Mouse (Mus musculus) CD4-positive helper T cell, adult 2 months (primary cell): ENCODE measurements around the gene Ppif.

Experiments
- DNase-seq: peaks from one replicate; pipeline ENCODE4 v3.0.0-alpha.2; 2012; ENCODE audit warnings: low read depth, missing footprints, low spot score

Ppif gene

DNA sequence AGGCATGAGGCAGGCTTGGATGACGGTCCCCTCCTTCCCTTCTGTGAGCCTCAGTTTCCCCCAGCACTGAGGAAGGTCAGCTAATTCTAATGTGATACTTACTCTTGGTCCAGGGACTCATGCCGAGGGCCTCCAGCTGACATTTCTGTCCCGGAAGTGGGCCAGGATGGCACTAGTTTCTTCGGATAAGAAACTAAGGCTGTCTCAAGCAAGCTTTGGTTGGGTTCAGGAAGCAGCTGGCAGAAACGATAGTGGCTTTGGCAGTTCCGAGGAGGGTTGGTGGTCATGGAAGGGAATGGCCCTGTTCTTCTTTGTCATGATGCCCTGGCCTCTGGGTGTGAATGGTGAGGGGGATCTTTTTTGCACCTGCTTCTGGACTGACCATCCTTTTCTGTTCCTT, 1.1 kb downstream of the Ppif start:
- DNase-seq = peak; percentile 35

DNA sequence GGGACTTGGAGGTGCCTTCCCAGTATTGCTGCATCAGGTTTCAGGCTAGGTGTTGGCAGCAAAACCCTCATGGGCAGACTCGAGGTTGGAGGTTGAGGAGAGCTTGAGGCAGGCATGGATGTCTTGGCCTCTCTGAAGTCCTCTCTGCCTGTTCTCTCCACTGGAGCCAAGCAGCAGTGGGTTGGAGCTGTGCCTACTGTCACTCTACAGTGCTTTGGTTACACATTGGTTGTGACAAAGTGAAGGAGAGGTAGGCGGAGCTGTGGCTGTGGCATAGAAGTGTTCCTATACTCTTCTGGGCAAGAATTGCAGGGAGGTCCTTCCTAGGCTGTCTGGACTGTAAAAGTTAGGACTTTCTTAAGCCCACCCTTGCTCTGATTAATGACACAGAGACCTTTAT, 2.4 kb downstream of the Ppif start:
- no peak for DNase-seq

DNA sequence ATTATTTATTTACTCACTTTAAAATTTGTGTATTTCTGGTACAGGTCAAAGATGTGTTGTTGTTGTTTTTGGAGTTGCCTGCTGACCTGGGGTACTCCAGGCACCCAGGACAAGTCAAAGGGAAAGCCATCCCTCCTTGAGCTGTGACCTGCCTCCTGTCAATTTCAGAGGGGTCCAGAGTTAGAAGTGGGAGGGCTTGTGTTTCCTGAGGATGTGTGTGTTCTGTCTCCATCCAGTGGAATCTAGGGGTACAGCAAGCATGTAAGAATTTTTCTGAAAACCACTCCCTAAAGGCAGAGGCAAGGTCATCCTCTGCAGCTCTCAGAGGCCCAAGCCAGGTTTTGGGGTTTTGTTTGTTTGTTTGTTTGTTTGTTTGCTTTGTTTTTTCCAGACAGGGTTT, 8.0 kb downstream of the Ppif start:
- peak; percentile 41 for DNase-seq

DNA sequence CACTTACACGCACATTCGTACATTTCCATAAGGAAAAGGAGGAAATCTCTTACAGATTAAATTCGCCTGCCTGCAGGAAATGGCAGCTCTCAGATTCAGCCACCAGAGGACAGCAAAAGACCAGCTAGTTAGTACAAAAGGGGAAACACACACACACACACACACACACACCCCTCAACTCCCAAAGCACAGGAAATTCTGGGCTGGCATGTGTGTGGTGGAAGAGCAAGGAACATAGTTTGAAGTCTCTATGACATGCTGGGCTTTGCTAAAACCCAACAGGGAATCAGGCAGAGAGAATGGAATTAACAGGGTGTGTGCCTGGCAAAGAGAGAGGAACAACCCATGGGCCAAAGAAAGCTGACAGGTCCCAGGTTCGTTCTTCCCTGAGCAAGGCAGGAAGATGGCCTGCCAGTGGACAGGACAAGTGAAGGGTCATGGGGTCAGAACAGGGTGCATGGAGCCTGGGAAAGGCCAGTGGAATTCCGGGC, 13.8 kb downstream of the Ppif start:
- DNase-seq = peak; percentile 38

DNA sequence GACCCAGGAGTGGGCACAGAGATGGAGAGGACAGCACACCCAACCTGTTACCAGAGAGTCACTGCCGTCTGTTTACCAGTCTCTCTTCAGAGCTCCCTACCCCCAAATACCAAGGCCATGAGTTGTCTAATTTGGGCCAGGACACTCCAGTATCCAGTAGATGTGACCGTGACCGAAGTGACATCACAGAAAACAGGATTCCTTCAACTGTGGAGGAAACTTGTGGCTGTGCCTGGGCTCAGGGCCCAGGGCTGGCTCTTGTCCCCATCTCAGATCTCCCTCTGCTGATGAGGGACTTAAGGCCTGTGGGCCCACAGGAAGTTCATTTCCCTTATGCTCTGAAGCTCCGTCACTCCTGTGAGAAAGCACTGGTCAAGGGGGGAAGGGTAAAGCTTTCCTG, 14.5 kb downstream of the Ppif start:
- no peak for DNase-seq

DNA sequence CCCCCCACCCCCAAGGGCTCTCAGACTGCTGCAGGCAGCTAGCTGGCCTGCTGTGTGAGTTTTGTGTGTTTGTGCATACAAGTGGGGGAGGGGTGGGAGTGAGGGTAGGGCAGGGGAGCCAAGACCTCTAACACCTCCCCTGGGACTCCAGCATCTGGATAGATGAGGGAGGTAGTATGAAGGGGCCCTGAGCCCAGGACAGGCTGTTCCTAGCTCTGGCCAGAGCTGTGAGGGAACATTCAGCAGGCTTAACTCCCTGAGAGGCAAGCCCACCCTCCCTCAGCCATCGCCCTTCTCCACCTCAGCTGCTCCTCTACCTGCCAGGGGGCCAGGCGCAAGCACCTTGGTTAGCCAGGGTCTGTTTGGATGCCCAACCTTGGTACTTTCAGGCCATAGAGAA, 15.0 kb downstream of the Ppif start:
- DNase-seq = no peak

DNA sequence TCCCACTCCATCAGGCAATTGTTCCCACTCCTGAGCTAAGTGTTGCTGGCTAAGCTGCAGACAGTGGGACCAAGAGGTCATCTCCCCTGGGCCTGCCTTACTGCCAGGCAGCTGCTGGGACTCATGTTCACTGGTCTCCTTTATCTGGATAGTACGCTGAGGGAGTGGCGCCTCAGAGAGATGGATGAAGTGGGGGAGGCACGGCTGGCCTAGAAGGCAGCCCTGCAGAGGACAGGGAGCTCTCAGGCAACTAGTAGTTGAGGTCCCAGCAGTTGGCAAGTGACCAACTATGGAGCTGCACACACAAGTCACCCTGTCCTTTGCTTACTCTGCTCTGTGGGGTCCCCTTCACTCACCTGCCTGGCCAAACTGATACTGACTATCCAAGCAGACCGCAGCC, 16.1 kb downstream of the Ppif start:
- no peak for DNase-seq

DNA sequence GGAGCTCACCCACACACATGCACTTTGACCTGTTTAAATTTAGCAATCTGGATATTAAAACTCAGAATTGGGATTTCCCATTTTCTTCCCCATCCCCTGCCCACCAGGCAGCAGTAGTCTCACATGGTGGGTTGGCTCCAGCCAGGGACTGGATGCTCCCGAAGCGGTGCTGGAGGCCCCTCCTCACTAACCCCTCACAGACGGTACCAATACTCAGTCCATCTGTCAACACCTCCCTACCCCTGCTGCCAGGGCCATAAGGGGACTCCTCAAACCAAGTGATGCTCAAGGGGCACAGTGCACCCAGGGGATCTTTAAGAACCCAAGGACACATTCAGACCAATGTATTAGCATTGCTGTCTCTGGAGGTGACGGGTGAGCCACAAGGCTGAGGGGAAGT, 16.7 kb downstream of the Ppif start:
- no peak for DNase-seq

DNA sequence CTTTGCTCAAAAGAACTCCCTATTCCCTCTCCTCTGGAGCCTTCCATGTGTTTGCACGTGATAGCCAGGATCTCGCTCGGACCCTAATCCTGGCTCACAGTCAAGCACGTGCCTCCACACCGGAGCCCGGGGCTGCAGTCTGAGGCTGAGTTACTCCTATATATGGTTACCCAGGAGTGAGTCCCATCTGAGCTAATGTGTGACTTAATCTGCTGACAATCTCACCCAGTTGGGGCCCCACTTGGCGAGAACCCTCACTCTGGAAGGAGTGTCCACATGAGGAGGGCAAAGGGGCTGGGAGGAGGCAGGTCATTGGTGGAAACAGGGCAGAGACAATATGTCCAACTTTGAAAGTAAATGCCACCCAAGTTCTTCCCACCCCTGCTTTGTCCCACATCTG, 17.2 kb downstream of the Ppif start:
- DNase-seq = no peak

DNA sequence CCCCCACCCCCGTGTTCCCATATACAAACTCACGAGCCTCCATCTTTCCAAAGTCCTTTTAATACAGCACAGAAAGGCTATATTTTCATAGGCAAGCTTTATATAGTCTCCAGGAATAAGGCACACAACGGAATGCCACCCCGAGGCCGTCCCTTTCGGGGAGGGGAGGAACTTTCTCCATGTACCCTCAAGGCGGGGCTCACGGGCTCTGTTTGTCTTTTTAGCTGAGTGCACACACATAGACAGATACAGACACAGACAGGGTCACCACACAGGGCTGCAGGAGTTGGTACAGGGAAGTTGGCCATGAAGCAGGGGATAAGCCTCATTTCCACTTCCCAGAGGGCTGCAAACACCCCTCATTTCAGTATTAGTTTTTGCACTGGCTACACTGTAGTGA, 17.6 kb downstream of the Ppif start:
- DNase-seq = no peak

DNA sequence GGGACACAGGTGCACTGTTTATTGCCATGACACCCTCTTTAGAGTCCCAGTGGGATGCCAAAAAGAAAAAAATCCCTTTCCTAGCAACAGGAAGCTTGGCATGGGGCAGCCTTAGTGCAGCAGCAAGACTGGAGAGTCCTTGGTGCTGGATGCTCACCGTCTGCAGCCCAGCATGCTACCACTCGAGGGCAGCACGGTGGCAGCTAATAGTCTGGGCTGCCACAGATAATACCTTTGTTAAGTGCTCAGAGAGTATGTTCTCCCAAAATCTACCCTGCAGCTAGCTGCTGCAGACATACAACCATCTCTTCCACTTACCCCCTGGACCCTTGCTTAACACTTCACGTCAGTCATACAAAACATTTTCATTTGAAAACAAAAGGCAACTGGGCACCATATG, 19.5 kb downstream of the Ppif start:
- no peak for DNase-seq

DNA sequence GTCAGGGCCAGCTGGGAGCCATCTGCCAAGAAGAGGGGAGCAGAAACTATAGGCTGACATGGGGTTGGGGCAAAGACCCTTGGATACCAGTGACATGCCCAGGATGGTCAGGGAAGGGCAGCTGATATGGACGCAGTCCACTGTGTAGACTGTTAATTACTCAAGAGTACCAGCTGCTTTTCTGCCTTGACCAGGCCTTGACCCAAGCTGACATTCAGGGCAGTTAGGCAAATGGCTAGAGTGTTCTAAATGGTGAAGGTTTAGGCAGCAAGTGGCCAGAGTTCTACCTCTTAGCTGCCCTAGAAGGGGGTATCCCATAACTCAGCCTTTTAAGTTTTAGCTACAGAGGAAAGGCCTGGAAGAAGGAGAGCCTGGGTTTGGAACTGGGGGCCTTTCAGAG, 22.6 kb downstream of the Ppif start:
- DNase-seq = no peak

DNA sequence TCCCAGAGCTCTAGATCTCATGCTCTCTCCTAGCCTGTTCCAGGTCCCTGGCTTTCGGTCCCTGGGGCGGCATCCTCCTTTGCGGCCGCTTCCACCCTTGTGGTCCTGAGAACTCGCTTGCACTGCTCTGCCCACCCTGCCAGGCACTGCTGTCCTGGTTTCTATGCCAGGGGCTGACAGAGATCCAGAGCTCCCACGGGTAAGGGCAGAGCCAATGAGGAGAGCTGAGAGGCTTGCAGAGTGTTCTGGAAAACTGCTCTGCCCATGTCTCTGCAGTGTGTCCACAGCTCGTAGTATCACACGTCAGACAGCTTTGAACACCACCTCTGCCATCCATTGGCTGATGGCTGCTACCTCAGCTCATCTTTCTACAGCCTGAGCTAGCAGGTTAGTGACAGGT, 23.8 kb downstream of the Ppif start:
- DNase-seq = no peak

DNA sequence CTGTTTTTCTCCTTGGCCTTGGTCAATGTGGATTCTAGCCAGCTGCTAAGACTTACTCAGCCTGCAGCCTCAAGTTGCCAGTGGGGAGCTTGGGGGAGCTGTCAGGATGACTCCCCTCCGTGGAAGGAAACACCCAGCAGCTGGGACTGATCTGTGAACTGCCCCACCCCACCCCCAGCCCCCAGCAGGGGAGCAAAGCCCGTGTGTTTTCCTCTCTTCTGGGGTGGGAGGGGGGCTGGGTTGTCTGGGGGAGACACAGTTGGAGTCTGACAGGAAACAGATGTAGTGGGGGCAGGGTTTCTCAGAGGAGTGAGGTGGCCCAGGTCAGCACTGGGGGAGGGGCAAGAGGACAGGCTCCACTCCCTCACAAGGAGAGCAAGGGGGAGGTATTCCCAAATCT, 24.5 kb downstream of the Ppif start:
- no peak for DNase-seq

DNA sequence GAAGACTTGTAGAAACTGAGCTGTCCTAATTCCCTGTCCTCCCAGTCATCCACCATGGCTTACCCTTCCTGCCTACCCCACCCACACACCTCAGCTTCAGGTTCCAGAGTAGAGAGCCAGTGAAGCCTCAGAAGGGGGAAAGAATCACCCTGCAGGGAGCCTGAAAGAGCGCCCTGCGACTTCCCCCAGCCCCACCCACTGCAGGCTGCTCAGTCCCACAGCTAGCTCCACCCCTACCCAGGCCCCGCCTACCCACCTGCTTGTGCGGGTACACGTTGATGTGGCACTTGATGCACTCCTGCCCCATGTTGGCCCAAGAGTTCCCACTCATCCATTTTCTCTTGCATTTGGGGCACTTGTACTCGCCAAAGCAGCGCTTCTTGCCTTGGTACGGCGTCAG, 25.4 kb downstream of the Ppif start:
- peak; percentile 79 for DNase-seq

DNA sequence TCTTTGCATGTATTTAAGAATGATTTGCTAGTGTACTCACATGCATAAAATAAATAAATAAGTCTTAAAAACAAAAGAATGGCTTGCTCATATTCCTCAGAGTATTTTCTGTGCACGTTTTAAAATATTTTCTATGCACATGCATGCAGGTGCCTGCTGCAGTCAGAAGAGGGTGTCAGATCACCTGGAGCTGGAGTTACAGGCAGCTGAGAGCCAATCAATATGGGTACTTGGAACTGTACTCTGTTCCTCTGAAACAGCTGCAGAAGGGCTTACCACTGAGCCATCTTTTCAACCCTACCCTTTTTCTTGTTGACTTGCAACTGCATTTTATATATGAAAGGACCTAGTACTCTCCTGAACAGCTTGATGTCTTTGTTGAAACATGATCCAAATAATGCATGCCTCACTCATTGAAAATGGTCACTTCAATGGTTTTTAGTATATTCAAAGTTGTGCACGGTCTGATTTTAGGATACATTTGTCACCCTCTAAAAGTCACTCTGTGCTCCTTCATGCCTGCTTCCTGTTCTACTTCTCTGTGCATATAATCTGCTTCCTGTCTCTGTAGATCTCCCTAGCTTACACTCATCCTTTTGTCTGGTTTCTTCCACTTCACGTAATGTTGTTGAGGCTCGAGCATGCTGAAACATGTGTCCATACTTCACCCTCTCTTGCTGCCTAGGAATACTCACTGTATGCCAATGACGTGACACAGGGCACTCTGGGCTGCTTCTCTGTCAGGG, 27.2 kb downstream of the Ppif start:
- DNase-seq = peak; percentile 12

DNA sequence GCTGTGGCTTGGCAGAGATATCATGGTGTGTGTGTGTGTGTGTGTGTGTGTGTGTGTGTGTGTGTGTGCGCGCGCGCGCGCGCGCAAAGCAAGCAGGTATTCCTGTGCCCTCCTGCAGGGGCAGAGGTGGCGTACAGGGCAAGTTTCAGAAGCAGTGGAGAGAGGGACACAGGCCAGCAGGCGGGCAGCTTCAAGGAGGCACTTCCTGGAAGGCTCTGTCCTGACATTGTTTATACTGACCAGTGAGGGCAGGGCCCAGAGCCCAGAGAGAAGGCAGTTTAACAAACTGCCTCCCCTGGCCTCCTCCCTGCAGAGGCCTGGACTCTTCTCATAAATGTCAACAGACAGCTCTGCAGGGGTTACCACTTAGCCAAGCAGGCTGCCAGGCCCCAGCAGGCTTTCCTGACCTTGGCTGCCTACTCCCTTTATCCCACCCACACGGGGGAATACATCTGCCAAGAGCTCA, 31.1 kb downstream of the Ppif start:
- peak; percentile 61 for DNase-seq

DNA sequence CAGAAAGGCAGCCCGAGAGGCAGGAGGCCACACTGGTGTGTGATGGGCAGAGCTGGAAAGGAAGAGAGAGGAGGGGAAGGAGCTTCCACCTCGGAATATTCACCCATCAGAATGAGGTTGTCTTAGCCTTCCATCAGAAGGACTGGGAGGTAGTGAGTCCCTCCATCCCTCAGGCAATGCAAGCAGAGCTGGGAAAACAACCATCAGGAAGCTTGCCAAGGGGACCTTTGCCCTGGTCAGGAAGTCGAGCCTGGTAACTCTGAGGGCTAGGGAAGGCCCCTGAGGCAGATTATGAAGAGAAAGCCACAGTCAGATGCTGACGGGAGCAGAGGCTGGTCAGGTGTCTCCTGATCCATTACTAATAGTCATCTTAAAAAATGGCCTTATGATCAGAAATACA, 31.7 kb downstream of the Ppif start:
- no peak for DNase-seq

DNA sequence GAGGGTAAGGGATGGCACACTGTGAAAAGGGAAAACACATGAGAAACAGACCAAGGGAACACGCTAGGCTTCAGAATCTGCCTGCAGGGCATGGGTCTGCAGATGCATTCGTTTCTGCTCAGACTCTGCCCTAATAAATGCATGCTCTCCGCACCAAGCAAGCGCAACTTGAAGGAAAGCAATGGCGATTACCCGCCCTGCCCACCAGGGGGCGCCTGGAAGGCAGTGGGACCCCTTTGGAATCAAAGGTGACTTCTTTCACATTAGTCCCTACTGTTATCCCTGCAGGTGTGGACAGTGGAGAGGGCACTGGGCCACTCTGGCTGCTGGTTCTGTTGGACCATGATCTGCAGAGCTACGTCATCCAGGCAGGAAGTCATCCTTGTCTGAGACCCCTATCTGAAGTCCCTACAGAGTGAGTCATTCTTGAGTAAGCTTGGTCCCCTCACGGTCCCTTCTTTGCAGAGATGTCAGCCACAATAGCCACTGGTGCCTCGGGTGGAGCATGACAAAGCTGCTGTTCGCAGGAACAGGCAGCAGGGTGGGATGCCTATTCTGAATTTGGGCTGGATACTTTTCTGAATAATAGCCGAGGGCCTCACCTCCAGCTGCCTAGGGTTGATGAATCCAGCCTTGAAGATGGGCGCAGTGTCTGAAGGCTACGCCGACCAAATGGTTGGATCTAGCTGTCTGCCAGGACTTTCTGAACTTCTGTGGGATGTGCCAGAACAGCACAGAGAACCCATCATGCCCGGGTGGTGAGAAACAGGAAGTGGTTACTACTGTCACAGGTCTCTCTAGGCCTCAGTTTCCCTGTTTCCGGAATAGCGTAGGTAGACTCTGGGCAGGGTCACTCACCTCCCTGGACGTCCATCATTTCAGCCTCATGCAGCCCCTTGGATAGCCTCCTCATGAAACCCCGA, 32.5 kb downstream of the Ppif start:
- DNase-seq = peak; percentile 54

DNA sequence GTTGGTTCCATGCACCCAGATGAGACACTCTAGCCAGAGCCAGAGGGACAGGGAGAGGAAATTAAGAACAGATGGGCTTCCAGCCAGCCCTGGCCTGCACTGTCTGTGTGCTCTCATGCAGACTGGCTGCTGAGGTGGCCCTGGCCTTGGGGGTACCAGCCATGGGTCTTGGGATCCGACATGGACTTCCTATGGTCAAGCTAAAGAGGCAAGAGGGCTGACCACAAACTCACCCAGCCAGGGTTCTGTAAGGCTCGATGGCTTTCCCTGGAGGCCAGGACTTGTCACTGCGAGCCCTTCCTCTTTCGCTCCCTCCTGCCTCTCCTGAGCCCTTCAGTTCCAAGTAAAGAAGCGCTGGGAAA, 33.2 kb downstream of the Ppif start:
- no peak for DNase-seq

DNA sequence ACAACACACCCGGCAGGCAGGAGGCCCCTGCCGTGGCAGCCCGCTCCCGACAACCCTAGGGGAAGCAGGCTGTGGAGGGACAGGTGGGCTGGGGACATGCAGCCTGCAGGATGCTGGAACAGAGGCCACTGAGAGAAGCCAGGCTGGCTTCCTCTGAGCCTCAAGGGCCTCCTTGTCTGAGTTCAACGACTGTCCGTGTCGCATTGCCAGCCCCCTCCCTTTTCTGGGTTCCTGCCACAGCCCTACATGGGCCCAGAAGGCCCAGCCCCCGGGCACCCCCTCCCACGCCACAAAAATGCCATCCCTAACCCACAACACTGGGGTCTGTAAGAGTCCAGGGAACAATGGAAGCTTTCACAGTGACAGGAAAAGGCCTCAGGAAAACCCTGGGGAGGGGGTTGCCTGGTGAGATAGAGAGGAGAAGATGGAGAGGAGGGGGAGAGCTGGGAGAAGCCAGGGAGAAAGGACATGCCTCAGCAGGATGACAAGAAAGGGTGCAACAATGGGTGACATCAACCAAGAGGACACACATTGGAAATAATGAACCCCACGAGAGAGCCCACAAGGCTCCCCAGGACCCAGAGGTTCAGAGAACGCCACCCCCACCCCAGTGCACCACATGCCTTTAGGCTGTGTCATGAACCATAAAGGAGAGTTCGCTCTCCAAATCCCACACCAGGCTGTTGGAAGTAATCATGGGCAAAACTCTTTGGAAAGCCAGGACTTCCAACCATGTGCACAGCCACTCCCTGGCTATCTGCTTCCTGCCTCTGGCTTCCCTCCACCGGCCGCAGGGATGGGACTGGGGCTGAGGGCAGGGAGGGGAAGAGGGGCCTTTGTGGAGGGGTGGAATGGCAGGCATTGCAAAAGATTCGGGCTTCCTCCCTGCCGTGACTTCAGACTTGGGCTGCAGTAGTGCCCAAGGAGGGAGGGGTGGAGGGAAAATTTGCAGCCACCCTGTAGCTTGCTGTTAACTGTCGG, 41.1 kb downstream of the Ppif start:
- DNase-seq = no peak

DNA sequence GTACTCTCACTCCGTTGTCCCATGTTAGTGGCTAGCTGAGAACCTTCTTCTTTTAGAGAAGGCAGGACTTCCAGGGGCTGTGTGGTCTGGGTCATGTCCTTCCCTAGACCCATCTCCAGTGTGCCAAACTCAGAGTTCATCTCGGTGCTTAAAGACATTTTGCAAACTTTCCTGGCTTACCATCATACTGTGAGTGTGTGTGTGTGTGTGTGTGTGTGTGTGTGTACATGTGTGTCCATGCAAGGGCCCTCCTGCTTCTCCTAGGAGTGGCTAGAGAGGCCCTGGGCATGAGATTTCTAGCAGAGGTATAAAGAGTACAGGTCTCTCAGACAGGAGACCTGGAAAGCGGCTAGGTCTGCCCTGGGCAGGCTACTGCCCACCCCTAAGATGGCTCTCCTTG, 42.2 kb downstream of the Ppif start:
- no peak for DNase-seq
